Mouse (Mus musculus) urinary bladder, postnatal 25 days (tissue): ENCODE measurements at regions not wholly inside any gene's neighbourhood (a gene's known extent, or its start where the extent isn't known, plus 50 kb on each side); places are given as distances from the start of the nearest gene placed in this dataset.

ENCODE experiments used
- DNase-seq: peaks from one replicate; pipeline ENCODE4 v3.0.0; 2022; ENCODE audit warnings: low spot score

DNA sequence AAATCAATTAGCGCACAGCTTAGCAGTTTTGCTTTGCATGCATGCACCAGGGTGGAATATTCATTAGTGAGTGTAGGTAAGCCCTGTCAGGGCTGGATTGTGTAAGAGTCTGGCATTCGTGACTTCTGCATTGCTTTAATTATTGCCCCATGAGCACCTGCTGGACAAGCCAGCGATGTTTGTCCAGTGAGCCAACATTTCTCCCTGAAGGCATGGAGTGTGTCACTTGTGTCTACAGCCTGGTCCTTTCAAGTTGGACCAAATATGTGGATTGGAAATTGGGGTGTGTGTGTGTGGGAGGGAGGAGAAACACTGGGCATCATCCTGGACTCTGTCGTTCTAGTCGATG, 115.9 kb downstream of the Evx1 start:
- DNase-seq, result no peak

DNA sequence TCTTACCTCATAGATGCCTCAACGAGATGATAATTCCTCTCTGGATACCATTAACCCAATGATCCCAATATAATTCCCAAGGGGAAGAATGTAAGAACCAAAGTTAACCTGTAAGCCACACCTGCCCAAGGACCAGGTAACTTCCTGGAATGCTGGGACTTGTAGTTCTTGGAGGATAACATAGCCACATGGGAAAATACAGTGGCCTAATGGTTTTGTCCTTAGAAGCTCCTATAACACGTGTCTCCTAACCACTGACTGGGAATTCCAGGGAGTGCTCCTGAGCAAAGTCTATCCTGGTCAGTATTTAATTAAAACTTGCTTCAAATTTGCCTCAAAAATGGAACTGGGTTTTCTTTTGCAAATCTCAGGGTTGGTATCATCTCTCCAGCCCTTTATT, 119.9 kb downstream of the Evx1 start:
- DNase-seq, result no peak

GRCm38 (mm10) chr6:52434771-52435170, 121.5 kb downstream of the Evx1 start:
- no peak for DNase-seq

DNA sequence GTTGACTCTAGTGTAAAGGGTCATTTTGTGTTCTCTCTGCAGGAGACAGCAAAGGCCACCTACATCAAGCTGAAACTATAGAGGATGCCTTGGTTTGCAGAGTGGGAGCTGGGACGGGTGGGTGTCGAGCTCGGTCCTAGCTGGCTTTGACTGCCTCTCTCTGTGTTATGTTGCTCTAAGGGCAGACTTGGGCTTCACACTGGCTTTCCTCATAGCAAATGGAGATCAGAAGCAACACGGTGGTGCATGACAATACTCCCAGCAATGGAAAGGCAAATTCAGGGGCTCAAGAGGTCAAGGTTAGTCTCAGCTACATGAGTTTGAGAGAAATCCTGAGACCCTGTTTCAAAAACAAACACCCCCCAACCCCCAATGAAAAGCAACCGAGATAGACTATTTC, 122.1 kb downstream of the Evx1 start:
- no peak for DNase-seq

- DNase-seq, result no peak
These were observed 125.1 kb downstream of the Evx1 start for GRCm38 (mm10) chr6:52438366-52438765.

GRCm38 (mm10) chr6:52439204-52439603, 125.9 kb downstream of the Evx1 start:
- DNase-seq, result no peak

DNA sequence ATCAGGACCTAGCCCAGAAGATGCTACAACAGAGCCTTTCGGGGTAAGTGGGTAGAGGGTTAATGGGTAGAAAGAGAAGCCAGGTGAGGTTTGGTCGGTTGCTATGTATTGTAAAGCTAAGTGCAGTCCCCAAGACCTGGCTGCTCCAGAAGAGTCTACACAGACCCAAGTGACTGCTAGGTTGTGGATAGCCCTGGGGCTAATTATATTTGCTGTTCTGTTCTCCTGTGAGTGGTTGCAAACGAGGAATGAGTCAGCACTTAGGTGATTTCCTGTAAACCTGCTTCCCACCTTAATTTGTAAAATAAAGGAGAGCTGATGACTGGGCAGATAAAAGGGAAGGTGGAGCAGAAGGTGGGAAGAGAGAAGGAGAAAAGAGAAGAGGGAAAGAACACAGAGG, 126.9 kb downstream of the Evx1 start:
- no peak for DNase-seq

- no peak for DNase-seq
These were observed 130.1 kb downstream of the Evx1 start for GRCm38 (mm10) chr6:52443112-52443984.

- DNase-seq, result no peak
These were observed 145.5 kb downstream of the Evx1 start for GRCm38 (mm10) chr6:52458828-52459227.

DNA sequence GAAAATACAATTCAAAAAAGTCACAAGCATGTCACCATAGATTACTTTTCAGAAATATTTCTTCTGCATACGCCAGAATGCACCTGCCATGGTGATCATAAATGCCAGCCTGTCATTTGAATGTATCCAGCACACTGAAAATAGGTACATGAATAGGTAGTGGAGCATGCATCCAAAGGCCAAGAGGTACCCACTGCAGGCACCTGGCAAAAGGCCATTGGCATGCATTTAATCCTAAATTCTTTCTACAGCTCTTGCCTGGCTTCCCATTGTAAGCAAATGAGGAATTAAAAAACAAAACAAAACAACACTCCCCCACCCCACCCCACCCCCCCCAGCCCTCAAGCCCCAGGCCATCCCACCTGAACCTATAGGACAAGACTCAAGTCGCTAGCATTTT, 147.9 kb downstream of the Evx1 start:
- no peak for DNase-seq

- no peak for DNase-seq
These were observed 150.1 kb downstream of the Evx1 start for GRCm38 (mm10) chr6:52463369-52463768.

DNA sequence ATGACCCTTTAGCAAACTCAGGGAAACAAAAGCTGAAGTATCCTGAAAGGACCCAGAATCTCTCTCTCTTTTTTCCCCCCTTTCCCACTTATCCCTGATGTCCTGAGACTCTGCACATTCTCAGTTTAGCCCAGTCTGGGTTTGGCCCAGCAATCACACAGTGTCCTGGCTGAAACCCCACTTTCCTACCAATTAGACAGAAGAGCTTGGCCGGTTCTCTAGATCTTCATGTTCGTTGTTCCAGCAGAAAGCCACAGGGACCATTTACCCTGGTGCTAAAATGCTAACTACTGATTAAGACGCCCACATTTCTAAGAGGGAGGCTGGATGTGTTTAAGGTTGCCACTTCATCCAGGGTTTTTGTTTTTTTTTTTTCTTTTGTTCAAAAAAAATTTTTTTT, 151.3 kb downstream of the Evx1 start:
- no peak for DNase-seq

GRCm38 (mm10) chr6:52465834-52466525, 152.7 kb downstream of the Evx1 start:
- DNase-seq, result no peak

DNA sequence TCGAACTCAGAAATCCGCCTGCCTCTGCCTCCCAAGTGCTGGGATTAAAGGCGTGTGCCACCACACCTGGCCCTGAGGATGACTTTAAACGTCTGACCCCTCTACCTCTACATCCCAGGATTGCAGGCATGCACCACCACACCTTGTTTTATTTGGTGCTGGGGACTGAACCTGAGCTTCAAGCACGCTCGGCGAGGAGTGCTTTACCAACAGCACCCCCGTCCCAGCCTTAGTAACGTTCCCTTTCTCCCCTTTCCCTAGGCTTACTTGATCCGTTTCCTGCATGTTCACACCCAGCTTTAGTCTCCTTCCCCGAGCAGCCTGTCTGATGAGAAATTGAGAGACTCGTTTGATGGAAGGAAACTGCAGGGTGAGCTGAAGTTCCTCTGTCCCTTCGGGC, 157.5 kb downstream of the Evx1 start:
- no peak for DNase-seq

- DNase-seq, result no peak
These were observed 158.2 kb downstream of the Evx1 start for GRCm38 (mm10) chr6:52471384-52471957.

DNA sequence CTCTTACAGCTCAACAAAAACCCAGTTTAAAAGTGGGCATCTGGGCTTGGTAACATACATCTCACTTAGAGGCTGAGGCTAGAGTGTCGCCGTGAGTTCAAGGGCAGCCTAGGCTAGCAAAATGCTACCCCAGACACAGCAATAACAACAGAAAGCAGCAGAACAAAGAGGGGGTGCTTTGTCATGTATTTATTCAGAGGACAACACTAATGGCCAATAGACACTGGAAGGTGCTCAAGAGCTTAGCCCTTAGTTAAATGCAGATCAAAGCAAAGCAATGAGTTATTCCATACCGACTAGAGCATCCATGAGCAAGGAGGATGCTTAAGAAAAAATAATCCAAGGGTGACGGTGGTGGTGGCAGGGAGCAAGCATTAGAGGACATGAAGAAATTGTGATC, 158.7 kb downstream of the Evx1 start:
- no peak for DNase-seq

- no peak for DNase-seq
These were observed 159.8 kb downstream of the Evx1 start for GRCm38 (mm10) chr6:52473042-52473589.

GRCm38 (mm10) chr6:52473924-52474323, 160.6 kb downstream of the Evx1 start:
- no peak for DNase-seq

DNA sequence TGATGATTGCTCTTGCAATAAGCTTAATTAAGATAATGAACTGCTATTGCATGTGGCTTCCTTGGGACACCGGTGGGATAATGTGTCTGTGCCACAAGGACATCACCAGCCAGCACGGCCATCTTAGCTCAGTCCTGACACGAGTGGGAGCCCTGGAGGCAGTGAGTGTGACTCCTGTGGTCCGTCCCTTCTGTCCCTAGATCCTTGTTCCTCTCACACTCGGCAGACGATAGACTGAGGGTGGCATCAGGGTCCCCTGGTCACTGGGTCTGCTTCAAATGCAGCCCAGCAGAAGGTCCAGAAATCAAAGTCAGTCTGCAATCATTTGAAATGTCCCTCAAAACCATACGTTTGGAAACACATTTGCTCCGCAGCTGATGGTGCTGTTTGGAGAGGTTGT, 162.4 kb downstream of the Evx1 start:
- DNase-seq, result no peak

GRCm38 (mm10) chr6:52476907-52477306, 163.3 kb downstream of the Hibadh start:
- no peak for DNase-seq

DNA sequence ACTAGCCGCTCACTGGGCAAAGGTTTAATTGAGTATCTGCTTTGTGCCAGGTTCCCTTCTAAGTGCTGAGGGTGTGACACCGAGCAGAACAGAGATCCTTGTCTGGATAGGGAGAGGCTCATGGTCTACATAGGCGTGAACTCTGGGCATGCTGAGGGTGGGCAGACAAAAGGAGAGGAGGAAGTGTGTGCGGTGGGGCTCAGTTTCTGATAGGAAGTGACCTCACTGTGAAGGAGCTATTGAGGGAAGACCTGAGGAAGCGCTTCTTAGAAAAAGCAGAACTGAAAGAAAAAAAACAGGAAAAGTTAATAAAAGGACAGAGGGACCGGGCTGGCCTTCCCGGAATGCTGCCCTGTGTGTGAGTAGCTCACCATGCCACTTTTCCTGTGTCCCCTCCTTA, 162.8 kb downstream of the Hibadh start:
- no peak for DNase-seq

GRCm38 (mm10) chr6:52478624-52479023, 161.6 kb downstream of the Hibadh start:
- DNase-seq, result no peak

DNA sequence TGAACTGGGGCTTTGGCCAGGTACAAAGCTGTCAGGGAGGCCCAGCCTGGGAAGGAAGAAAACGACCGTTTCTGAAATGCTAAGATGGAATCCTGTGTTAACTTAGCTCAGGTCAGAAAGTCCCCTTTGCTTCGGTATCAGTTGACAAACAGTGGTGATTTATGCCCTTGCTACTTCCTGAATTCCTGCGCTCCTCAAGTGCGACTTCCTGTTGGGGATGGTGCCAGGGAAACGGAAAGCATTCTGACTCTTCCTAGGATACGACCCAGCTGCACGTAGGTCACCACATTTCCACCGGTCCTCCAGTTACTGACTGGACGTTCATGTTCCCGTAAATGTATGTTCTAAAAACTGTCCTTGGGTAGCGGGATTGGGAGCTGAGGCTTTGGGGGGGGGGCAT, 161.0 kb downstream of the Hibadh start:
- DNase-seq, result no peak
